Mouse (Mus musculus) layer of hippocampus, postnatal 10 days (tissue): Measurements from ENCODE around the gene Asphd2. TPM values are rescaled to one million over a fixed set of nuclear protein-coding genes. Genes with fewer than 3 reads are reported as not detected.

ENCODE experiments used
- DNase-seq, 2 experiments: peaks; one replicate each; pipeline ENCODE4 v3.0.0; 2021; ENCODE audit warnings: low spot score in 2 of 2
- total RNA-seq, 2 experiments: library from RNA; stranded (reverse); gene quantifications; 2 replicates each; pipeline ENCODE4 v1.2.3; 2021

The Asphd2 gene
- total RNA-seq, 2 experiments from 2014 or later = 150 to 151 TPM

DNA sequence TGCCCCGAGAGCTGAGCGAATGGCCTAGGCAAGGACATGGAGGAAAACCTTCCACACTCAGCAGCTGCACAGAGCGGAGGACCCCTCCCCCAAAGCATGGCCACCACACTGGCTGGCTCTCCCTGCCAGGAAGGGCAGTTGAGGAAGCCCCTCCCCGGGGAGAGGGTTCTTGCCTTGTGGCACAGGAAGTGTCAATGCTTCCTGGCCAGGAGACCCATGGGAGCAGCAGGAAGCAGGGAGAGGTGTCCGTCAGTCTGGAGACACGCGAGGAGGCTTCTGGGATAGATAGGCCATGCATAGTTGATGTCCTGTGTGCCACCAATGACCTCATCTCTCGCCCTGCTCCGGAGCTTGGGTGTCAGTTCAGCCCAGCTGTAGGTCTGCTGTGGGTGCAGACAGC, 38.3 kb downstream of the Asphd2 start:
- DNase-seq = no peak

DNA sequence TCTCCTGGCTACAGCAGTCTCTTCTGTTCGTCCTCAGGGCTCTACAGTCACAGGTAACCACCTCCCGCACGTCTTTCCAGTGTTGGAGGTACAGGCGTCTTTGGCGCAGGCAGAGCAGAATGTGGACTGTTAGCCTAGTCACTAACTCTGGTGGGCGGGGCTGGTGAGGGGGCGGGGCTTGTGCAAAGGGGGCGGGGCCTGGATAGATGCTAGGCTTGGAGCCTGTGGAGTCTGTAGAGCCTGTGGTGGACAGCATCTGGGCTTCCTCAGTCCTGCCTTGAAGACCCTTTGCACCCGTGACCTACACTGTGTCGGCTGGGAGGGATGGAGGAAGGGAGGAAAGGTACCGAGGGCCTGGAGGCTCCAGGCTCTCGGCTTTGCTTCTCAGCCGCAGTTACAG, 38.8 kb downstream of the Asphd2 start, which contains the start of gene Gm6583:
Gm6583 (minus strand) TSS at position 124 of the 400 bp plus-strand sequence.
- no peak for DNase-seq

DNA sequence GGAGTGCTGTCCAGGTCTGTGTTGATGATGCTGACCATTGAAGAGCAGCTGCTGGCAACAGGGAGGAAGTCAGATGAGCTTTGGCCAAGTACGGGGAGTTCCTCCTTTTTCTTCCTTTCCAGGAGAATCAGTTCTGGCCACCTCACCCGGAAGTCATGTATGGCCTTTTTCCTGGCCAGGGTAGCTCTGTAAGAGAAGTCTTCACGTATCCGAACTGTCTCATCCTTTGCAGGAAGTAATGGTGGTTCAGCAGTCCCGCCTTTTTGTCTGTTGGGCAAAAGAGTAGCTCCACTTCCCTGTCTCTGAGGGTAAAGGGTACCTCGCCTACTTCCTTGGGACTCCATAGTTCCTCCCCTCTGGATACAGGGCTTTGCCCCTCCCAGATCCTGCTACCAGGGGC, 39.2 kb downstream of the Asphd2 start:
- DNase-seq = no peak

DNA sequence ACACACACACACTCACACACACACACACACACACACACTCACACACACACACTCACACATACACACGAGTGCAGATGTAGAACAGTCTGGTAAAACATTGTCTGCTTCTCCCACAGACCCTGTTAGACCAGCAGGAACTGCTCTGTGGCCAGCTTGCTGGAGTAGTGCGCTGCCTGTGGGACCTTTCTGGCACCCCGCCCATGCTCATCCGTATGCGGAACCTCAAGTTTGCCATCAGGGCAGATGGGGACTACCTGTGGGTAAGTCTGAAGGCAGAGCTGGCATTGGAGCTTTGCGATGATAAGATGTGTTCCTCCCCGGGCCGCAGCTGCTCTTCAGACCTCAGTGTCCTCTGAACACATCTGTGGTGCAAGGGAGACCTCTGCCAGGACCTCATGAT, 45.5 kb downstream of the Asphd2 start:
- DNase-seq = no peak

DNA sequence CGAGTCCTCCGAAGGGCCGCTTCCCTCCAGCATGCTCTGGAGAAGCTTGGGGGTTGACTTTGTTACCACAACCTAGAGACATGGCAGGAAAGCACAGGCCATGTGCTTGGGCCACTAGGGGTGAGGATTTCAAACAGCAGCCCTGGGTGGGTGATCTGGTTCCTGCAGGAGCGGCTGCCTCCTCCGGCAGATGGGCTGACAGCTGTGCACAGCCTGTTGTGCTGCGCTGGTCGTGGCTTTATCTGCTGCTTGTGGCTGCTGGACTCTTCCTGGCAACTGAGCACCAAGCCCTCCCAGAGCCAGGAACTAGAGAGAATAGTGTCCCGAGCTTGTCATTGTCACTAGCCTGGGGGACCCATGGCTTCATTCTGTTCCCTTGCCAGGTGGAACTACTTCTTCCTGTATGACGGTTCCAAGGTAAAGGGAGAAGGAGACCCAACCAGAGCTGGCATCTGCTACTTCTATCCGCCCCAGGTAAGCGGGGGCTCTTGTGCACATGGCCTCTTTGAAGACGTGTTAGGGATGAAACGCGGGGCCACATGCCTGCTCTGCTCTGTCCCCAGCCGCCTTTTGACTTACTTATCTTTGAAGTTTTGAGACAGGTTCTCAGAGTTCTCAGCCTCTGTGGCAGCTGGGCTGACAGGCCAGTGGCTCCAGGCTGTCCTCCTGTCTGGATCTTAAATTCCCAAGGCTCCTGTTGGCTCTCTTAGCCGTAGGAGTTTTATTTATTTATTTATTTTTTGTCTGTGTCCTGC, 48.3 kb downstream of the Asphd2 start:
- DNase-seq = no peak

DNA sequence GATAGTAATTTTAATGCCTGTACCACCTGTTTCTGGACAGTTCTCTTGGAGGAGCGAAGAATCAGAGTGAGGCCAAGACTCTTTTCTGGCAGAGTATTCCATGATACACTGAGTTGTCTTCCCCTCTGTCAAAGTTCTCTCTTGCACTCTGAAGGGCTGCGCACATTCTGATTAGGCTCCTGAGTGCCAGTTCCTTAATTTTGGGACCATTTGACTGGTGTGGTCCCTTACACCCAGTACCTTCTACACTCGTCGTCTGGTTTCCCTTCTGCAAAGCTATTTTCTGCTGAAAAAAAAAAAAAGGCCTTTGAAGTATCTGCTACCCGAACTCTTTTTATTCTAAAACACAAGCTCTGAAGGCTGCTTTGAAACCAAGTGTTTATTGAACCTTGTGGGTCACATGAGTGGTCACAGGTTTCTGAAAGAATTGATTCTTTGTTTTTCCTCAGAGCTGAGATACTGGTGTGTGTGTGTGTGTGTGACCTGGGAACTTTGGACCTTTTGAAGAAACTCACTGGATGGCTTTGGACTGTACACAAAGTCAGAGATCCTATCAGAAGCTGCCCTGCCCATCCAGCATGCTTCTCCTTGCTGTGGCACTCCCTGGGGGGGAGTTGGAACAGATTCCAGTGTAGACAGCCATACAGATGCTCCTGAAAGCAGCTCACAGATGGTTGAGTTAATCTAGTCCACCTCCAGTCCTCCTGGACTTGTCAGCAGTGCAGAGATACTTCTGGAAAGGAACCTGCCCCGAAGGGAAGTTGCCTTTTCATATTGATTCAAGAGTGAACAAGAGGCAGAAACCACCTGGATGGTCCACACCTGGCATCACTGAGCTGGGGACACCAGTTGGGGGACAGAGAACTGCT, 50.3 kb downstream of the Asphd2 start:
- no peak for DNase-seq

DNA sequence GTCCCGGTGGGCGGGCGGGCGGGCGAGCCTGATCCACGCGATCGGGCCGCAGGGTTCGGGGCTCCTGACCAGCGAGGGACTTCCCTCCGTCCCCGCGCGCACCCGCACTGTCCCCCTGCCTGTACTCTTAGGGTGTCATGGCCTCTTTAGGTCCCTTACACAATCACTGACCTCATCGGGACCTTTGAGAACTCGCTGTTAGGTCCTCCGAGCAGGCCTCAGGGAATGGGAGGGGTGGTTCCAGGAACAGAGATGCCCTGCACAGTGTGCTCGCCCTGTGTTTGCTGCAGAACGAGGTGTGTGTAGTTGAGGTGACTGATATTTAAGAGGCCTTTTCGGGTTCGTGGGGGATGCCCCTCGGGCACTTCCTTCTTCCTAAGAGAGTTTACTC, 51.5 kb downstream of the Asphd2 start:
- DNase-seq = no peak

DNA sequence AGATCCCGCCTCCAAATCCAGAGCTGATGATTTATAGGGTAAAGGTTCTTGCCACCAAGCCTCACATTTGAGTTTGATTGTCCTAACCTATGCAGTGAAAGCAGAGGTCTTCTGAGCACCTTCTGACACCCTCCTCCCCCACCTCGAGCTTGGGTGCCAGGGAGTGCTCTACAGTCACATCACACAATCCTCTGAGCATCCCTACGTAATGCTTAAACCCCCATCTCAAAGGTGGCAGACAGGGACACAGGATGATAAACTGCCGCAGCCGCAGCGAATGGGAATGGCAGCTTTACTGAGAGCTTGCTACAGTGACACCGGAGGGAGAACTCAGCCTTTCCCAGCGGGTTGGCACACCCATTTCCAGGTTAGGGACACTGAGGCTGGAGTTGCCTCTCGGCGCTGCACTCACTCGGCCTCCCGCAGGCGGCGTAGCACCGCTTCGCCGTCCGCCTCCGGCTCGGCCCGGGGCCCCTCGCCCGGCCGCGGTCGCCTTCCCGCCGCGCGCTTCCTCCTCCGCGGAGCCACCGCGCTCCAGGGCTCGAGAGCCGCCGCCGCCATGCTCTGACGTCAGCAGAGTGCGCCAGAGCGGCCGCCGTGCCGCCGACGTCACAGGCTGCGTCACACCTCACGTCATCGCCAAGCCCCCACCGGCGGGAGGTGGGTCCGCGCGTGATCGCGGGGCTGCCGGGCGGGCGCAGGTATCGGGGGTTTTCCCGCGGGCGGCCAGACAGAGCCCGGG, 52.0 kb downstream of the Asphd2 start, which contains the start of the genes Srrd and Hps4:
Srrd (minus strand) TSS at position 578 of the 742 bp plus-strand sequence.
Hps4 (plus strand) TSS at position 621 of the 742 bp plus-strand sequence.
- DNase-seq = peak; percentile 93 to 96

DNA sequence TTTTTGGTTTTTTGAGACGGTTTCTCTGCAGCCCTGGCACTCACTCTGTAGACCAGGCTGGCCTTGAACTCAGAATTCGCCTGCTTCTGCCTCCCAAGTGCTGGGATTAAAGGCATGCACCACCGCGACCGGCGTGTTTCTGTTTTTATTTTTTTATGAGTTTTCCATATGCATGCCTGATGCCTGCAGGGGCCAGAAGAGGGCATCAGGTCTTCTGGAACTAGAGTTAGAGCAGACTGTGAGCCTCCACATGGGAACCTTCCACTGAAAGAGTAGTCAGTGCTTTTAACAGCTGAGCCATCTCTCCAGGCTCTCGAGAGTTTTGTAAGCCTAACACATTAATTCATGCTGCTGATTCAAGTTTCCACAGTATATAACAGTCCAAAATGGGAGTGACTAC, 55.5 kb downstream of the Asphd2 start:
- DNase-seq = no peak

DNA sequence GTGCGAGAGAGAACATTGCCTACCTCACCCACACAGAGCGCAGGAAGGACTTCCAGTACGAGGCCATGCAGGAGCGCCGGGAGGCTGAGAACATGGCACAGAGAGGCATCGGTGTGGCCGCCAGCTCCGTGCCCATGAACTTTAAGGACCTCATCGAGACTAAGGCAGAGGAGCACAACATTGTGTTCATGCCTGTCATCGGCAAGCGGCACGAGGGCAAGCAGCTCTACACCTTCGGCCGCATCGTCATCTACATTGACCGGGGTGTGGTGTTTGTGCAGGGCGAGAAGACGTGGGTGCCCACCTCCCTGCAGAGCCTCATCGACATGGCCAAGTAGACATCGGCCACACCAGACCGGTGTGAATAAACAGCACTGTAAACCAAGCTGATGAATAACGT, 57.7 kb downstream of the Asphd2 start:
- no peak for DNase-seq

DNA sequence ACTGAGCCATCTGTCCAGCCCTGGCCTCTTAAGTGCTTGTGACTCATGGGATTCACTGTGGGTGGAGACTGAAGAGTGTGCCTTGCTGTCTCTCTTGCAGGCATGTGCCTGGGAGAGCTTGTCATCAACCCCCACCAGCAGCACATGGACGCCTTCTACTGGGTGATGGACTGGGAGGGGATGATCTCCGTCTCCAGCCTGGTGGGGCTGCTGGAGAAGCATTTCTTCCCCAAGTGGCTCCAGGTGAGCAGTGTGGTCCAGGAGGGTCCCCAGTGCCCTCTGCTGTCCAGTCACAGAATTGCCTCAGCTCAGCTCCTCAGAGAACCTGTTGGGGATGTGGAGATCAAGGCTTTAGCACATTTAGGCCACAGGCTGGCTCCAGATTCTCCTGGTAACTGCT, 59.2 kb downstream of the Asphd2 start:
- peak in 1 of 2 experiments; percentile 59 for DNase-seq

Other genes starting within 250 kb of the Asphd2 start
- 1 to 10 TPM in 1 of 2 experiments, under 1 TPM in 1; 0.94 to 2.4 TPM for gene Cryba4, start 142.3 kb downstream of the Asphd2 start, total RNA-seq
- gene Crybb1, start 139.1 kb downstream of the Asphd2 start, total RNA-seq = 10 to 100 TPM; 11.3 to 12.4 TPM
- gene Tpst2, start 118.2 kb downstream of the Asphd2 start, total RNA-seq = 10 to 100 TPM; 34.0 to 38.9 TPM
- gene Tfip11, start 68.5 kb downstream of the Asphd2 start, total RNA-seq = 10 to 100 TPM; 30.9 to 33.4 TPM
- gene Srrd, start 51.8 kb downstream of the Asphd2 start, total RNA-seq = 10 to 100 TPM; 26.8 to 27.4 TPM
- 10 to 100 TPM; 25.2 to 30.6 TPM for gene Hps4, start 51.8 kb downstream of the Asphd2 start, total RNA-seq
- gene Gm6583, start 38.8 kb downstream of the Asphd2 start, total RNA-seq = not detected
- gene Gm6588, start 54.6 kb upstream of the Asphd2 start, total RNA-seq = not detected
- gene Sez6l, start 182.3 kb upstream of the Asphd2 start, total RNA-seq = 100 to 1,000 TPM; 192 TPM